Mouse (Mus musculus): Measurements from ENCODE around the gene Man1c1.

DNA sequence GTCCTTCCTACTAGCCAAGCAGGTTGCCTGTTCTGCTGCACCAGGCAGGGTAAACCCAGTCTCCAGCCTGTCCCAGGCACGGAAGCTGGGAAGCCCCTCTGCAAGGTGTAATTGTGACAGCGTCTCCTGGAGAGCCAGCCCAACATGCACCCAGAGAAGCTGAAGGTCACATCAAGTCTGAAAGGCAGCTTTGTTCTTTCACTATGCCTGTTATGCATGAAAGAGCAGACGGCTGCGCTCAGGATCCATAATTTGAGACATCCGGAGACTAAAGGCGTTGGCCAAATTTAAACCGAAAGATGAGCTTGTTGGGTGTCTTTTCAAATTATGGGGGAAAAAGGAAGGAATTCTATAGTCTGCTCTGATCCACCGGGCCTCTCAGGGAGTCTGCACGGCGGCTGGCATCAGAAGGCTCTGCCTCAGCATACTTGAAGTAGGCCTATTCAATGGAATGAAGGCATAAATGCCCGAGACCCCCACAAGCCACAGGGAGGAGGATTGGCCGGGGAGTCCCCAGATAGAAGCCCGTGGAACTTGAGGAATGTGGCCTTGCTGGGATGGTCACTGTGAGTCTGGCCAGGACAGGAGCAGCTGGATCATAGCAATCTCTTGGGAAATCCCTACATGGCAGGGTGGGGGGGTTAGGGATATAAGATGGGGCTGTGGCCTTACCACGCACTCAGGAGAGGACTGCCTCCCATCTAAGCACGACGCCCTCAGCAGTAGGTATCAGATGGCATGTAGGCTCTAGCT lies 40.0 kb upstream of the Man1c1 start:
- TF ChIP-seq CTCF (IDR thresholded peaks at IDR 0.05; ENCODE audit: borderline replicate concordance, insufficient read depth, low read length) (no peak), POLR2A (IDR thresholded peaks at IDR 0.05; ENCODE audit: low read depth, low read length) (no peak)
